Mouse (Mus musculus): ENCODE data around the gene Myo15b.
"Not testable (repeated sequence)": the region's sequence is repeated elsewhere in the genome, so short reads cannot be mapped to it uniquely, and the experiment has no call there.

The Myo15b gene

GRCm38 (mm10) chr11:115832064-115832463 lies 26.1 kb upstream of the Myo15b start:
- no peak for DNase-seq

GRCm38 (mm10) chr11:115832523-115832922 lies 25.7 kb upstream of the Myo15b start:
- peak; percentile 90 for DNase-seq

- DNase-seq = peak; percentile 55
Measured at GRCm38 (mm10) chr11:115833021-115833513, 25.1 kb upstream of the Myo15b start.

GRCm38 (mm10) chr11:115834033-115834432 lies 24.2 kb upstream of the Myo15b start:
- peak; percentile 70 for DNase-seq

GRCm38 (mm10) chr11:115836656-115837395 lies 21.4 kb upstream of the Myo15b start:
- peak; percentile 62 for DNase-seq

GRCm38 (mm10) chr11:115837606-115838345 lies 20.4 kb upstream of the Myo15b start:
- DNase-seq = peak; percentile 55

GRCm38 (mm10) chr11:115838895-115839311 lies 19.3 kb upstream of the Myo15b start:
- peak; percentile 51 for DNase-seq

- no peak for DNase-seq
Measured at GRCm38 (mm10) chr11:115839732-115840131, 18.5 kb upstream of the Myo15b start.

GRCm38 (mm10) chr11:115841044-115841443 lies 17.2 kb upstream of the Myo15b start:
- DNase-seq = no peak

- DNase-seq = peak; percentile 63
Measured at GRCm38 (mm10) chr11:115841961-115842550, 16.1 kb upstream of the Myo15b start.

- peak; percentile 48 for DNase-seq
Measured at GRCm38 (mm10) chr11:115843141-115843890, 14.9 kb upstream of the Myo15b start.

GRCm38 (mm10) chr11:115843891-115844239 lies 14.3 kb upstream of the Myo15b start:
- DNase-seq = peak; percentile 93

GRCm38 (mm10) chr11:115844240-115844639 lies 14.0 kb upstream of the Myo15b start:
- no peak for DNase-seq

- DNase-seq = no peak
Measured at GRCm38 (mm10) chr11:115845819-115846218, 12.4 kb upstream of the Myo15b start.

GRCm38 (mm10) chr11:115854674-115855073 lies 3.5 kb upstream of the Myo15b start:
- no peak for DNase-seq

- DNase-seq = not testable (repeated sequence)
Measured at GRCm38 (mm10) chr11:115857146-115857545, 1.1 kb upstream of the Myo15b start.

GRCm38 (mm10) chr11:115857936-115858335 lies 270 bp upstream of the Myo15b start:
- peak; percentile 69 for DNase-seq

GRCm38 (mm10) chr11:115859143-115859945 lies 1.1 kb downstream of the Myo15b start:
- DNase-seq = peak; percentile 91

GRCm38 (mm10) chr11:115863895-115864294 lies 5.7 kb downstream of the Myo15b start:
- no peak for DNase-seq

- no peak for DNase-seq
Measured at GRCm38 (mm10) chr11:115869393-115869792, 11.2 kb downstream of the Myo15b start.

- no peak for DNase-seq
Measured at GRCm38 (mm10) chr11:115872437-115872836, 14.2 kb downstream of the Myo15b start.

- DNase-seq = no peak
Measured at GRCm38 (mm10) chr11:115875935-115876334, 17.7 kb downstream of the Myo15b start.
